Comparison of ENCODE assay signal across 8 mouse cellular contexts in genomic region chr1:188055888-188056287, GRCm38 (mm10).
DNase-seq lines count a peak whose midpoint lies in the region; ATAC-seq lines count a peak whose summit lies in the region.

No protein-coding gene starts in this region.

- no peaks in the 10 kb centered on the region for H3K36me3 ChIP-seq in forebrain, embryonic 16.5 days (ENCODE audit: control insufficient read depth, insufficient read depth)

- no peaks in the 10 kb centered on the region for H3K27me3 ChIP-seq in forebrain, embryonic 16.5 days (replicated peaks; ENCODE audit: control insufficient read depth, insufficient read depth, low read length)

- no peak overlapping the region for H3K4me3 ChIP-seq in forebrain, embryonic 16.5 days (replicated peaks; ENCODE audit: low read length)

- ATAC-seq in forebrain, embryonic 16.5 days, result no peak

- no peaks in the 10 kb centered on the region for H3K9me3 ChIP-seq in forebrain, embryonic 16.5 days (ENCODE audit: control insufficient read depth, low read length)

- 0 out of 2 replicates have a peak, but pooled peaks cover 2% of the 10 kb centered on the region for H3K4me1 ChIP-seq in forebrain, embryonic 16.5 days (replicated peaks; ENCODE audit: control insufficient read depth, insufficient read depth, low read length)

- intact Hi-C loops in left cerebral cortex, postnatal 36 days (cut with DNase I), result no loop called here

- 24% methylated on average over 3 of the region's 3 CpGs for WGBS in large intestine, adult 2 months
- 82% methylated on average over 3 of the region's 3 CpGs for WGBS in forebrain, embryonic 16.5 days

- peak; percentile 33 for DNase-seq in kidney, adult 9 months
- DNase-seq in kidney, adult 11 months, result no peak
- peak; percentile 36 for DNase-seq in embryo, embryonic 10.5 days (ENCODE audit: low spot score)
- DNase-seq in large intestine, adult 2 months (ENCODE audit: low read depth, low spot score), result peak; percentile 19
- peak; percentile 34 for DNase-seq in mesoderm, embryonic 11.5 days (ENCODE audit: low read depth, low spot score)
- DNase-seq in cerebellum, postnatal 4 days (ENCODE audit: low spot score in 2 of 2), result no peak
- DNase-seq in left cerebral cortex, postnatal 36 days (ENCODE audit: low spot score in 2 of 2), result no peak

- no peak overlapping the region for H3K9ac ChIP-seq in forebrain, embryonic 16.5 days (replicated peaks; ENCODE audit: low read depth, low read length)

- no peak overlapping the region for H3K27ac ChIP-seq in forebrain, embryonic 16.5 days (ENCODE audit: low read length)

- no peak overlapping the region for H3K4me2 ChIP-seq in forebrain, embryonic 16.5 days (ENCODE audit: low read length)

Comparison
In these comparisons a context has a peak if more than half of its experiments do, and no peak if none do; other contexts are left out.
1. DNase-seq: peak in kidney, adult 9 months (single experiment), embryo, embryonic 10.5 days (single experiment), large intestine, adult 2 months (single experiment) and mesoderm, embryonic 11.5 days (single experiment); none in kidney, adult 11 months (single experiment), cerebellum, postnatal 4 days (0 of 2) and left cerebral cortex, postnatal 36 days (0 of 2).